Mouse (Mus musculus): ENCODE measurements around the gene Olfr1087. TPM values are rescaled to one million over a fixed set of nuclear protein-coding genes. Genes with fewer than 3 reads are reported as not detected.

The Olfr1087 gene
- not detected in 2 replicates for total RNA-seq (2012; rRNA removed)
- total RNA-seq (2014; rRNA removed), result not detected in 2 replicates
- polyA plus RNA-seq (2012; ENCODE audit: insufficient read length, low read depth), result not detected in 2 replicates

DNA sequence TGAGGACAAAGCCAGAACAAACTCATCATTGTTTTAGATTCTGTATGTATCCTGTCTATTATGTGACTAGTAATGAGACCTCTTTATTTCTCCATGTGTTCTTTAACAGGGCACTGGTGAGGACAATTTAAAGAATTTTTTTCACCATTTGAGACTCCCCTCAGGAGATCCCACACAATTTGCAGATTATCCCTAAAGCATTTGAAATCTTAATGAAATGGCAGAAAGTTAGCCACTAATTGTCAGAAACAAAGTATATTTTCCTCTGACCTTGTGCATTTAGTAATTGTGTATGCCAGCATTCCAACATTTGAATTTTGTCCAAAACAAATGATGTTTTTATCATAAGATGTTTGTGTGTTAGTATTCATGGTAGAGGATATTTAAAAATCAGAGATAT is at the start of gene Olfr1087:
Olfr1087 (minus strand) TSS at position 101 of the 400 bp plus-strand sequence.
- H3K27me3 ChIP-seq (replicated peaks), result no peaks in the 10 kb centered on the region
- in situ Hi-C loops (cut with MboI; ENCODE audit: low pct_ligation_motif_present, low pct_unique_long_range_greater_than_20kb, low sequenced_read_pairs), result no loop called here
- H3K9ac ChIP-seq (ENCODE audit: insufficient read depth, low read depth), result no peak within 1 kb of the TSS
- no peak within 1 kb of the TSS for H3K4me3 ChIP-seq (replicated peaks in 1 of 3; ENCODE audit: low read depth in 2 of 3, low read length in 2 of 3, poor library complexity in 1 of 3)
- H3K4me1 ChIP-seq (ENCODE audit: control insufficient read depth in 1 of 2, insufficient read depth in 2 of 2), result no peaks in the 10 kb centered on the region
- DNase-seq (ENCODE audit: extremely low read depth), result no peak
- H3K4me2 ChIP-seq (ENCODE audit: insufficient read depth, low read depth, poor library complexity, severe bottlenecking), result no peak within 1 kb of the TSS
- TF ChIP-seq TBP (conservative IDR thresholded peaks at IDR 0.05; ENCODE audit: low read depth, low read length) (no peak), TCF12 (IDR thresholded peaks at IDR 0.05; ENCODE audit: low read depth, low read length) (no peak), NELFE (IDR thresholded peaks at IDR 0.05; ENCODE audit: low read depth, low read length) (no peak), RAD21 (IDR thresholded peaks at IDR 0.05; ENCODE audit: low read depth, low read length) (no peak), MXI1 (IDR thresholded peaks at IDR 0.05; ENCODE audit: low read depth, low read length) (no peak), MYC (IDR thresholded peaks at IDR 0.05; ENCODE audit: low read depth, low read length) (no peak), USF2 (conservative IDR thresholded peaks at IDR 0.05; ENCODE audit: low read depth, low read length) (no peak)
- H3K36me3 ChIP-seq (replicated peaks in 1 of 2; ENCODE audit: control insufficient read depth in 1 of 2, insufficient read depth in 1 of 2, low read length in 1 of 2), result no peaks in the 10 kb centered on the region
- H3K79me2 ChIP-seq (replicated peaks; ENCODE audit: control insufficient read depth, extremely low read depth, insufficient read depth, poor library complexity, severe bottlenecking), result no peaks in the 10 kb centered on the region
- dilution Hi-C loops (cut with MboI; ENCODE audit: extremely low pct_ligation_motif_present, extremely low pct_unique_long_range_greater_than_20kb, low sequenced_read_pairs), result no loop called here
- peaks cover 15% of the 10 kb centered on the region for H3K9me3 ChIP-seq (replicated peaks; ENCODE audit: low read length)
- H3K27ac ChIP-seq (ENCODE audit: insufficient read depth, low read depth), result no peak within 1 kb of the TSS

DNA sequence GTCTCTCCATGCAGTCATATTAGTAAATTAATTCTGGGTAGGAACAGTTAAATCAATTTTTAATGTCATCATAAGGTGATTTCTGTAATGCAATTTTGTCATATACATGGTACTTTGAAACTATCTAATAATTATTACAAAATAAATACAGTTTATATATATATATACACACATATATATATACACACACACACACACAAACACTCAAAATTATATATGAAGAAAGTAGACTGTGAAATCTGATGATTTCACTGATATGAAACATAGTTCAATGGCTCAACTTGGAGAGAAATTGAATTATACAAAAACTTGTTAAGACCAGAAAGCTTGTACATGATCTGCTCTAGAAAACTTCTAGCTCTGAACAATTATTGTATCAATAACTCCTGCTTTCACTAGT is 35.4 kb upstream of the Olfr1087 start, which contains the start of gene Olfr1089:
Olfr1089 (minus strand) TSS at position 101 of the 400 bp plus-strand sequence.
- DNase-seq (ENCODE audit: extremely low read depth), result no peak
- no peak within 1 kb of the TSS for H3K27ac ChIP-seq (ENCODE audit: insufficient read depth, low read depth)
- dilution Hi-C loops (cut with MboI; ENCODE audit: extremely low pct_ligation_motif_present, extremely low pct_unique_long_range_greater_than_20kb, low sequenced_read_pairs), result no loop called here
- no peaks in the 10 kb centered on the region for H3K36me3 ChIP-seq (replicated peaks in 1 of 2; ENCODE audit: control insufficient read depth in 1 of 2, insufficient read depth in 1 of 2, low read length in 1 of 2)
- no peaks in the 10 kb centered on the region for H3K79me2 ChIP-seq (replicated peaks; ENCODE audit: control insufficient read depth, extremely low read depth, insufficient read depth, poor library complexity, severe bottlenecking)
- TF ChIP-seq CHD1 (IDR thresholded peaks at IDR 0.05; ENCODE audit: low read depth, low read length), result no peak
- peaks cover 8% of the 10 kb centered on the region for H3K9me3 ChIP-seq (replicated peaks; ENCODE audit: low read length)
- no peaks in the 10 kb centered on the region for H3K27me3 ChIP-seq (replicated peaks)
- H3K4me3 ChIP-seq (replicated peaks in 1 of 3; ENCODE audit: low read depth in 2 of 3, low read length in 2 of 3, poor library complexity in 1 of 3), result no peak within 1 kb of the TSS
- no peak within 1 kb of the TSS for H3K4me2 ChIP-seq (ENCODE audit: insufficient read depth, low read depth, poor library complexity, severe bottlenecking)
- H3K4me1 ChIP-seq (ENCODE audit: control insufficient read depth in 1 of 2, insufficient read depth in 2 of 2), result no peaks in the 10 kb centered on the region
- no peak within 1 kb of the TSS for H3K9ac ChIP-seq (ENCODE audit: insufficient read depth, low read depth)
- in situ Hi-C loops (cut with MboI; ENCODE audit: low pct_ligation_motif_present, low pct_unique_long_range_greater_than_20kb, low sequenced_read_pairs), result no loop called here

DNA sequence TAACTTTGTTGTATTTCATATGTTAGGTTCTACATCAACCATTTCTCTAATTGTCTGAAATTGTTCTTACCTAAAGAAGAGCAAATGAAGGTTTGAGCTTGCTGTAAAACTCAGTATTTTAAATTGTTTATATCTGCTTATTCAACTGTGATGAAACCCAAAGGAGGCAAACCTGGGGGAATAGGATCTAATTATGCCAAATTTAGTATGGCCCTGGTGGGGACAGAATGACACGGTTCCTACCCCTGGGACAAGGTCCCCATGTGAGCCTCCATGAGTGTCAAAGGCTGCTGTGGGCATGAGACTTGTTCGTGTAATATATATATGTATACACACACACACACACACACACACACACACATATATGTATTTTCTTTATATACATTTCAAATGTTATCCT is 18.2 kb downstream of the Olfr1087 start, which contains the start of gene Olfr1086:
Olfr1086 (minus strand) TSS at position 101 of the 400 bp plus-strand sequence.
- dilution Hi-C loops (cut with MboI; ENCODE audit: extremely low pct_ligation_motif_present, extremely low pct_unique_long_range_greater_than_20kb, low sequenced_read_pairs), result no loop called here
- TF ChIP-seq ETS1 (conservative IDR thresholded peaks at IDR 0.05; ENCODE audit: low read depth, low read length) (no peak), CHD2 (IDR thresholded peaks at IDR 0.05; ENCODE audit: low read length) (no peak), MYC (IDR thresholded peaks at IDR 0.05; ENCODE audit: low read depth, low read length) (no peak), SIN3A (IDR thresholded peaks at IDR 0.05; ENCODE audit: low read length) (no peak), MAFK (IDR thresholded peaks at IDR 0.05; ENCODE audit: insufficient replicate concordance, low read length) (no peak), MXI1 (IDR thresholded peaks at IDR 0.05; ENCODE audit: low read depth, low read length) (no peak), NRF1 (IDR thresholded peaks at IDR 0.05; ENCODE audit: low read depth, low read length) (no peak), NELFE (IDR thresholded peaks at IDR 0.05; ENCODE audit: low read depth, low read length) (no peak), SMC3 (IDR thresholded peaks at IDR 0.05; ENCODE audit: low read depth, low read length) (no peak), UBTF (IDR thresholded peaks at IDR 0.05; ENCODE audit: low read depth, low read length) (no peak), CTCF (conservative IDR thresholded peaks at IDR 0.05 in 1 of 2, IDR thresholded peaks at IDR 0.05 in 1 of 2; ENCODE audit: low read depth in 2 of 2, low read length in 2 of 2) (no peak), JUN (IDR thresholded peaks at IDR 0.05; ENCODE audit: insufficient read depth, low read depth, low read length) (no peak), JUND (conservative IDR thresholded peaks at IDR 0.05; ENCODE audit: low read depth, low read length) (no peak), KAT2A (IDR thresholded peaks at IDR 0.05; ENCODE audit: insufficient replicate concordance, low read length) (no peak), GABPA (IDR thresholded peaks at IDR 0.05; ENCODE audit: insufficient replicate concordance, low read depth, low read length) (no peak), RAD21 (IDR thresholded peaks at IDR 0.05; ENCODE audit: low read depth, low read length) (no peak), CHD1 (IDR thresholded peaks at IDR 0.05; ENCODE audit: low read depth, low read length) (no peak), ZKSCAN1 (IDR thresholded peaks at IDR 0.05; ENCODE audit: borderline replicate concordance, low read depth, low read length) (no peak)
- H3K9ac ChIP-seq (ENCODE audit: insufficient read depth, low read depth), result no peak within 1 kb of the TSS

More for the DNA sequence above, 18.2 kb downstream of the Olfr1087 start, which contains the start of gene Olfr1086:
- Histone ChIP-seq H3K36me3 (replicated peaks in 1 of 2; ENCODE audit: control insufficient read depth in 1 of 2, insufficient read depth in 1 of 2, low read length in 1 of 2) (no peaks in the 10 kb centered on the region), H3K27ac (ENCODE audit: insufficient read depth, low read depth) (no peak within 1 kb of the TSS), H3K27me3 (replicated peaks) (no peaks in the 10 kb centered on the region), H3K4me1 (ENCODE audit: control insufficient read depth in 1 of 2, insufficient read depth in 2 of 2) (no peaks in the 10 kb centered on the region), H3K4me3 (replicated peaks in 1 of 3; ENCODE audit: low read depth in 2 of 3, low read length in 2 of 3, poor library complexity in 1 of 3) (no peak within 1 kb of the TSS), H3K79me2 (replicated peaks; ENCODE audit: control insufficient read depth, extremely low read depth, insufficient read depth, poor library complexity, severe bottlenecking) (no peaks in the 10 kb centered on the region), H3K9me3 (replicated peaks; ENCODE audit: low read length) (peaks cover 20% of the 10 kb centered on the region), H3K4me2 (ENCODE audit: insufficient read depth, low read depth, poor library complexity, severe bottlenecking) (no peak within 1 kb of the TSS)
- no peak for DNase-seq (ENCODE audit: extremely low read depth)
- in situ Hi-C loops (cut with MboI; ENCODE audit: low pct_ligation_motif_present, low pct_unique_long_range_greater_than_20kb, low sequenced_read_pairs), result no loop called here
